Mouse (Mus musculus) heart, embryonic 11.5 days (tissue): ENCODE measurements around the gene Wfdc13. TPM values are rescaled to one million over a fixed set of nuclear protein-coding genes. Genes with fewer than 3 reads are reported as not detected.

ENCODE experiments used
- ATAC-seq: fragments of 200-750 bp; cut with Nextera tagmentation; replicated peaks from 2 replicates; pipeline ENCODE4 v1.8.0; 2017; ENCODE audit warnings: moderate library complexity; ENCODE audit not compliant: insufficient number of reproducible peaks, low FRiP score, low TSS enrichment
- H3K27ac ChIP-seq: fragments of 300-500 bp; sonication (generic); 2 replicates; pipeline ENCODE4 v1.5.1; 2014; ENCODE audit warnings: mild to moderate bottlenecking, low read depth, low read length
- H3K27me3 ChIP-seq: fragments of 300-500 bp; sonication (generic); 2 replicates; pipeline ENCODE4 v1.6.1; 2014; ENCODE audit warnings: mild to moderate bottlenecking, low read length, mixed read lengths; ENCODE audit not compliant: control insufficient read depth, insufficient read depth
- H3K36me3 ChIP-seq: fragments of 300-500 bp; sonication (generic); 2 replicates; pipeline ENCODE4 v1.6.1; 2014; ENCODE audit warnings: mild to moderate bottlenecking, low read length, moderate library complexity, mixed read lengths; ENCODE audit not compliant: control insufficient read depth, insufficient read depth
- H3K4me1 ChIP-seq: fragments of 300-500 bp; sonication (generic); 2 replicates; pipeline ENCODE4 v1.6.1; 2014; ENCODE audit warnings: low read length; ENCODE audit not compliant: control insufficient read depth, insufficient read depth
- H3K4me2 ChIP-seq: fragments of 300-500 bp; sonication (generic); 2 replicates; pipeline ENCODE4 v1.6.1; 2014; ENCODE audit warnings: mild to moderate bottlenecking, moderate library complexity
- H3K4me3 ChIP-seq: fragments of 300-500 bp; sonication (generic); 2 replicates; pipeline ENCODE4 v1.5.1; 2014; ENCODE audit warnings: low read depth, low read length
- H3K9ac ChIP-seq: fragments of 300-500 bp; sonication (generic); 2 replicates; pipeline ENCODE4 v1.6.1; 2014; ENCODE audit warnings: mild to moderate bottlenecking, low read depth, low read length, moderate library complexity
- H3K9me3 ChIP-seq: fragments of 300-500 bp; sonication (generic); replicated peaks from 2 replicates; pipeline ENCODE4 v1.6.1; 2016; ENCODE audit warnings: low read length; ENCODE audit not compliant: control insufficient read depth
- WGBS: fragments of 180-500 bp; shearing (Covaris S2); extraction: QIAGEN DNeasy Blood & Tissue Kit; methylation state at CpG from one replicate; pipeline ENCODE4 v1.1.7; 2014; ENCODE audit not compliant: insufficient replicate concordance; 5-methylcytosine and 5-hydroxymethylcytosine counted together
- polyA plus RNA-seq: library from polyadenylated mRNA; unstranded; fragments of >200 nt; fragmentation: Nextera tagmentation; extraction: Ambion mirVana; gene quantifications from 2 replicates; pipeline ENCODE4 v1.2.1, GENCODE M21; 2014

Gene Wfdc13
- polyA plus RNA-seq: not detected in 2 replicates

DNA sequence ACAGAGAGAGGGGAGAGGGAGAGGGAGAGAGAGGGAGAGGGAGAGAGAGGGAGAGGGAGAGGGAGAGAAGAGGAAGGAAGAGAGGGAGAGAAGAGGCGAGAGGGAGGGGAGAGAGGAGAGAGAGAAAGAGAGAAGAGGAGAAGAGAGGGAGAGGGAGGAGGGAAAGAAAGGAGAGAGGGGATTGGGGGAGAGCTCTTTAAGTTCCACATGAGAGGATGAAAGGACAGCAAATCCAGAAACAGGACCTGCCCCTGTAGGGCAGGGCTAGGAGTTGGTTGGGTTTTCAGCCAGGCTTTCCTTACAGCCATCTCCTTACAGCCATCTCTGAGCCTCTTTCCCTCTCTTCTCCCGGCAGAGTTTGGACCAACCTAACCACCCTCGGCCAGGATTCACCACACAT is at the start of gene Wfdc13:
Gene Wfdc13 (plus strand): TSS at position 301 of the 400 bp plus-strand sequence.
- no peak within 1 kb of the TSS for H3K9ac ChIP-seq
- no peak within 1 kb of the TSS for H3K4me2 ChIP-seq
- no peaks in the 10 kb centered on the region for H3K36me3 ChIP-seq
- 65% methylated on average over 3 of the region's 3 CpGs for WGBS
- H3K9me3 ChIP-seq: no peaks in the 10 kb centered on the region
- H3K4me3 ChIP-seq: no peak within 1 kb of the TSS
- H3K27ac ChIP-seq: no peak within 1 kb of the TSS
- no peak for ATAC-seq
- 0 out of 2 replicates have a peak, but pooled peaks cover 4% of the 10 kb centered on the region for H3K27me3 ChIP-seq
- H3K4me1 ChIP-seq: no peaks in the 10 kb centered on the region

DNA sequence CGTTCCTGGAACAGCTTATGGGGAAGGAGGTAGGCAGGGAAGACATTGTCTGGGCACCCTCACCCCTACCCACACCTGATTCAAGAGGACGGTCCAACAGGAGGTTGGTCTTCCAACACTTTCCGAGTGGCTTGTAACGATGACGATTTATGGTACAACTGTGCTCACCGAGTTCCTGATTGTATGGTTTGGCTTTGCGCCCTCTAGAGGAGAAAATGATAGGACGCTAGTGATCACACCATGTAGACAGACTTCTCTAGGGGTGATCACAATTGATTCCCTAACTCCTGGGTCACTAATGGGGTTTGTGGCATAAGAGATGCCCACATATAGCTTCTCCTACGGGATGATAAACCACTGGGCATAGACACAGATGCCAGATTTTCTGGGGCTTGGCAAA is 49.6 kb upstream of the Wfdc13 start:
- H3K36me3 ChIP-seq: no peaks in the 10 kb centered on the region
- 72% methylated on average over 9 of the region's 9 CpGs for WGBS
- ATAC-seq: no peak

DNA sequence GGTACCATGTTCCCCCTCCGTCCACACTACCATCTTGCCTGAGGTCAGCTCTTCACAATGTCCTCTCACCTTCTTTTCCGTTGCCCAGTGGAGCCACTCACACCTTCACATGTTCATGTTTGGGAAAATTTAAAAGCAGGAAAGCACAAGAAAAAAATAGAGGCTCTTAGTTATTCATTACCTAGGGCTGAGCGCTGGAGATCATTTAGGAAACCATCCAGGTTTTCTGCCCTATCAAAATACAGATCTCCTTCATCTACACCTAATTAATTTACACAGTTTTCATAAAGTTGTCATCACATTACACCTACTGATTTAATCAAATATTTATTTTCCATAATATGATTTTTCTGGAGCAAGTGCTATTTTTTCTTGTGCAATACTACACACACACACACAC is 46.2 kb upstream of the Wfdc13 start, which contains the start of gene Wfdc16:
Gene Wfdc16 (minus strand): TSS at position 101 of the 400 bp plus-strand sequence.
- Histone ChIP-seq H3K27ac (no peak within 1 kb of the TSS), H3K4me1 (no peaks in the 10 kb centered on the region), H3K4me2 (no peak within 1 kb of the TSS), H3K9ac (no peak within 1 kb of the TSS), H3K36me3 (no peaks in the 10 kb centered on the region), H3K4me3 (no peak within 1 kb of the TSS), H3K27me3 (no peaks in the 10 kb centered on the region), H3K9me3 (no peaks in the 10 kb centered on the region)
- no peak for ATAC-seq
- WGBS: 77% methylated on average over 3 of the region's 3 CpGs

More for the DNA sequence above, 49.6 kb upstream of the Wfdc13 start:
- Histone ChIP-seq H3K4me1 (no peaks in the 10 kb centered on the region), H3K4me3 (no peak overlapping the region), H3K27ac (no peak overlapping the region), H3K27me3 (no peaks in the 10 kb centered on the region), H3K9ac (no peak overlapping the region), H3K9me3 (no peaks in the 10 kb centered on the region), H3K4me2 (no peak overlapping the region)

DNA sequence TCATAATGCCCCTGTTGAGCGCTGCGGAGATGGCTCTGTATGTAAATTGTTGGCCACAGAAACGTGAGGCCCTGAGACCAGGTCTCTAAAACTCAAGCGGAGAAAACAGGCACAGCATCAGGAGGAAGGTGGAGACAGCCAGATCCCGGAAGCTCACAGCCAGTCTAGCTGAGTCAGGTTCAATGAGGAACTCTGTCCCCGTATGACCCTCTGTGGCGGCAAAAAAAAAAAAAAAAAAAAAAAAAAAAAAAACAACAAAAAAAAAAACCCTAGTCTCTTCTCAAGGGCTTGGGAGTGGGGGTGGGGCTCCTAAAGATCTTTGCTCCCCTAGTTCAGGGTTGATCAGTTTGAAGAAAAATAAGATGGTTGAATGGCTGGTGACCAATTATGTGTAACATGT is 43.8 kb upstream of the Wfdc13 start:
- no peaks in the 10 kb centered on the region for H3K9me3 ChIP-seq
- H3K4me3 ChIP-seq: no peak overlapping the region
- H3K27ac ChIP-seq: no peak overlapping the region
- ATAC-seq: no peak
- H3K27me3 ChIP-seq: no peaks in the 10 kb centered on the region
- H3K4me1 ChIP-seq: no peaks in the 10 kb centered on the region
- WGBS: 58% methylated on average over 7 of the region's 7 CpGs
- no peaks in the 10 kb centered on the region for H3K36me3 ChIP-seq
- H3K4me2 ChIP-seq: no peak overlapping the region
- no peak overlapping the region for H3K9ac ChIP-seq

DNA sequence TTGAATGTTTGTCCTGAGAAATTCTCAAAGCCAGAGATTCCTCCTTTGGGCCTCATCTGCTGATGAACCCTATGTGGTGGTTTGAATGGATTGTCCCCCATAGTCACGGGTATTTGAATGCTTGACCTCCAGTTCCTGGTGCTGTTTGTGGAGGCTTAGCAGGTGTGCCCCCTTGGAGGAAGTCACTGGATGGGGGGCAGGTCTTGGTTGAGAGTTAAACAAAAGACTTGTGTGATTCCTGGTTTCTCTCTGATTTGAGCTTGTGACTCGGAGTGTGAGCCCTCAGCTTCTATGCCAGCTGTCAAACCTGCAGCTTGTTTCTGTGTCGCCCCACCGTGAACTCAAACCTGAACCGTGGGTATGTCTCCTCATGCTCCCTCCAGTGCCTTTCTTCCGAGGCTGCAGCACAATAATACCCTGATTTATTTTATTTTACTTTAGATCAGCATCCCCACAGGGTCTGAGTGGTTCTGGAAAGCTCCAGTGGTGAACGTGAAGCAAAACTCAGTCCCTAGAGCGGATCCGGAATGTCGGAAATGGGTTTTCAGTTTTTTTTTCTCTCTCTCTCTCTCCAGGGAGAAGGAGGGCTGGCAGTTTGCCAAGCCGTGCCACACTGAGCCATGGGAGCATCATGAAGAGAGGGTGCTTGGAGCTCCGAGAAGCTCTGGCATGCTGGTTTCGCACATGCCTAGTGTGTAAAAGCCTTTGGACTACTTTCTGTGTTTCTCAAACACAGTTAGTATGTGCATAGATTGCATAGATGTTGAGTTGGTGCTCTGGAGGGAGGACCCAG is 42.8 kb upstream of the Wfdc13 start:
- 80% methylated on average over 13 of the region's 13 CpGs for WGBS
- ATAC-seq: no peak

DNA sequence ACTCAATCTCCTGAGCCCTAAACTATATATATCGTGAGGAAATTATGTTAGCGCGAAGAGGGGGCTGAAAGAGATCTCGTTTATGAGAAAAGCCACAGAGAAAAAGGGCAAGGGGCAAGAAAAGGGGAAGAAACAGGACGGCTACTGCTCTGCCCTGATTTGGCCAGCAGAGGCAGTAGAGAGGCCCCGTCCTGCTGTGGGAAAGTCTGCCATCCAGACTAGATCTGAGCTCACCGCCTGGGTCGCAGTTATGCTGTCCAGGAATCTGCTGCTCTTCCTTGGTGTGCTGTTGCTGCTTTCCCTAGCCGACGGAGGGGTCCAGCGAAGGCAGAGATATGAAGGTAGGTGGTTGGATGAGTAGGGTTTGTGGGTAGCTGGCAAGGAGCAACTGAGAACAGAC is 29.0 kb upstream of the Wfdc13 start, which contains the start of gene Wfdc10:
Gene Wfdc10 (plus strand): TSS at position 189 of the 400 bp plus-strand sequence.
- H3K27me3 ChIP-seq: 0 out of 2 replicates have a peak, but pooled peaks cover 6% of the 10 kb centered on the region
- no peak for ATAC-seq
- 13% methylated on average over 11 of the region's 11 CpGs for WGBS

More for the DNA sequence above, 42.8 kb upstream of the Wfdc13 start:
- H3K4me3 ChIP-seq: no peak overlapping the region
- H3K36me3 ChIP-seq: no peaks in the 10 kb centered on the region
- H3K9ac ChIP-seq: no peak overlapping the region
- no peak overlapping the region for H3K27ac ChIP-seq
- no peak overlapping the region for H3K4me2 ChIP-seq
- no peaks in the 10 kb centered on the region for H3K9me3 ChIP-seq
- H3K27me3 ChIP-seq: no peaks in the 10 kb centered on the region
- H3K4me1 ChIP-seq: no peaks in the 10 kb centered on the region

DNA sequence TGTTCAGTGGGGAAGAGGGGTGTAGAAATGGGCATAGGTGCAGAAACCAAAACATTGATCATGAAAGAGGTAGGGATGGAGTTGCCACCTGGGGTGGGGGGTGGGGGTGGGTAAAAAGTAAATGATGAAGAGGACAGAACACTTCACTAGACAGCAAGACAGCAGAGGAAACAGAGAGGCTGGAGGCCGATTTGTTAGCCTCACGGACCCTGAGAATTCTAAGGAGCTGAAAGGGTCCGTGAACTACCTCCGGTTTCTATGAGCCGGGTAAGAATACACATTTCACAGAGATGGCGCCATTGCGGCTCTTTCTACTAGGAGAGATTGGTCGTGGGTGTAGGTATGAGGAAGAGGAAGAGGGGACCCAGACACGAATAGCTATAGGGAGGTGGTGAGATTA is 28.4 kb upstream of the Wfdc13 start, which contains the start of gene Wfdc9:
Gene Wfdc9 (minus strand): TSS at position 101 of the 400 bp plus-strand sequence.
- no peak for ATAC-seq
- WGBS: 70% methylated on average over 9 of the region's 9 CpGs

More for the DNA sequence above, 29.0 kb upstream of the Wfdc13 start, which contains the start of gene Wfdc10:
- Histone ChIP-seq H3K9me3 (no peaks in the 10 kb centered on the region), H3K9ac (no peak within 1 kb of the TSS), H3K36me3 (no peaks in the 10 kb centered on the region), H3K4me1 (no peaks in the 10 kb centered on the region), H3K27ac (no peak within 1 kb of the TSS), H3K4me2 (no peak within 1 kb of the TSS), H3K4me3 (no peak within 1 kb of the TSS)

DNA sequence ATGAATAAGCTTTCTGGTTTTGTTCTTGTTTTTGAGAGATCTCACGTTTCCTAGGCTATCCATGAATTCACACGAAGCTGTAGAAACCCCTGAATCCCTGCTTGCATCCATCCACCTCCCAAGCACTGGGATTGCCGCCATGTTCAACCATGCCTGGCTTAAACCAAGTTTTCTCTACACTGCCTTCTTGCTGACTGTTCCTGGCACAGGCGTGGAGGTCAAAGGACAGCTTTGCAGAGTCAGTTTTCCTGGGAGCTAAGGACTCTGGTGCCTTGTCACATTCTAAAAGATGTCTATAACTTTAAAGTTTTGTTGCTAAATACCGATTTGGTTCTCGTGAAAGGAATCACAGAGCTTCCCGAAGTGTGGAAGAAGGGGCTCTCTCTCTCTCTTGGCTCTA is 20.1 kb upstream of the Wfdc13 start:
- no peak for ATAC-seq
- Histone ChIP-seq H3K27me3 (no peaks in the 10 kb centered on the region), H3K4me1 (no peaks in the 10 kb centered on the region), H3K4me2 (no peak overlapping the region), H3K27ac (no peak overlapping the region), H3K36me3 (no peaks in the 10 kb centered on the region), H3K4me3 (no peak overlapping the region), H3K9me3 (0 out of 2 replicates have a peak, but pooled peaks cover 3% of the 10 kb centered on the region), H3K9ac (no peak overlapping the region)
- WGBS: 79% methylated on average over 7 of the region's 7 CpGs

More for the DNA sequence above, 28.4 kb upstream of the Wfdc13 start, which contains the start of gene Wfdc9:
- no peaks in the 10 kb centered on the region for H3K4me1 ChIP-seq
- H3K9me3 ChIP-seq: no peaks in the 10 kb centered on the region
- no peaks in the 10 kb centered on the region for H3K36me3 ChIP-seq
- no peak within 1 kb of the TSS for H3K9ac ChIP-seq
- no peak within 1 kb of the TSS for H3K4me2 ChIP-seq
- no peak within 1 kb of the TSS for H3K4me3 ChIP-seq
- H3K27ac ChIP-seq: no peak within 1 kb of the TSS
- H3K27me3 ChIP-seq: 0 out of 2 replicates have a peak, but pooled peaks cover 6% of the 10 kb centered on the region
